Mouse (Mus musculus): Measurements from ENCODE around the gene Elmo1.

The Elmo1 gene

DNA sequence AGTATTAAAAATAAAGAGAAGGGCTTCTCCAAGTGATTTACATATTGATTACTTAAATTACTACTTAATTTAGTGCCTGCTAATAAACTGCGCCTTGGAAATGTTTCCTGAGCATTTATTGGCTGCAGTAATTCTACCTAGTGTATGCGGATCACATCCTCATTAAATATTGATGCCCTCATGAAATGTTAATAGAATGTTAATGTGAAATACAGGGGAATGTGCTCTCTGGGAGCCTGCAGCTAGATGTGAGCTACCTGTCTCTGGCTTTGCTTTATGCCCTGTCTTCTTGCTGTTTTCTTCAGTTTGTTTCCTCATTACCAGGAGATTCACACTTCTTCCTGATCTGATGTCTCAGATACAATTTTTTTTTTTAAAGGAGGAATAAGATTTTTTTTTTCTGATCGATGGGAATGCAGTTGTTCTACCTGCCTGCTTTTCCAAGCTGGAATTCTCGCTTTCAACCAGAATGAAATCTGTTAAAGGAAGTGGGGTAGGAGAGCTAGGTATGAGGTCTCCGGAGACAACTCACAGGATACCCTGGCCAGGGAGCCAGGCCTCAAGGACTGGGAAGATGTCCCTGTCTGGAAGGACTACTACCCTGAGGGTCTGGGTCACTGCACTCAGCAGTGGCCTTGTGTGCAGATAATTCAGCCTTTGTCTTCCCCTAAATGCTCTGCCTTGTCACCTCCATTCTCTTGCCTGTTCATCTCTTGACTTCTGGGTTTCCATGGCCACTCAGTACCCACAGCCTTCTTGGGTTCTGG lies 279.8 kb downstream of the Elmo1 start:
- DNase-seq (ENCODE audit: extremely low read depth, low read depth, low spot score) = no peak

DNA sequence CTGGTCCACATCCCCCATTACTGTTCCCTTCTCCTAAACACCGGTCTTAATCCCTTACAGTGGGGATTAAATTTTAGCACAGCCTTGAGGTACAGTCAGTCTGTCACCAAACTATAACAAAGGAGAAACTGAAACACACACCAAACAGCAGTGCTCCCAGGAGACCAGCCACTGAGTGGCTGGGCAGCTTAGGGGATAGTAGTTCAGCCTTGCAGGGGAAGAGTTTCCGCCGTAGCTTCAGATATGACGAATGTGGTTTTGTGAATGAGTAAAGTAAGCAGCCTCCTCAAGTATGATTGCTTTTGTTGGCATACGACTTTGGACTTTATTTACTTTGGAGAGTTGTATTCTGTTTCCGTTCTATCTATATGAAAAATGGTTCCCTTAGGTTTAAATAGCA lies 281.1 kb downstream of the Elmo1 start:
- no peak for DNase-seq (ENCODE audit: extremely low read depth, low read depth, low spot score)

DNA sequence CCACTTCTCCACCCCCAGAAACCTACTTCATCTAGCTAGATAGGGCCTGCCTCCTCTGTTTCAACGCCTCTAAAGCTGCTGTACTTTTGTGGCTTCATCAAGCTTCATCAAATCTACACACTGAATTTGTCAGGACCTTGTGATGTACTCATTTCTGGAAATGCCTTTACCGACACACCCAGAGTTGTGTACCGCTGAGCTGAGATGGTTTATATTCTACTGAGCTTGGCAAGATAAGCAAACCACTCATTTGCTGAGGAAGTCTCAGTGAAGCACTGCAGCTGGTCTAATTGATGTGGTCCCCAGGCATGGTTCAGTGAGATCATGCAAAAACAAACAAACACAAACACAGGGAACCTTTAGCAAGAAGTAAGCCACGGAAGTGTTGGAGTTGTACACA lies 281.9 kb downstream of the Elmo1 start:
- no peak for DNase-seq (ENCODE audit: extremely low read depth, low read depth, low spot score)

DNA sequence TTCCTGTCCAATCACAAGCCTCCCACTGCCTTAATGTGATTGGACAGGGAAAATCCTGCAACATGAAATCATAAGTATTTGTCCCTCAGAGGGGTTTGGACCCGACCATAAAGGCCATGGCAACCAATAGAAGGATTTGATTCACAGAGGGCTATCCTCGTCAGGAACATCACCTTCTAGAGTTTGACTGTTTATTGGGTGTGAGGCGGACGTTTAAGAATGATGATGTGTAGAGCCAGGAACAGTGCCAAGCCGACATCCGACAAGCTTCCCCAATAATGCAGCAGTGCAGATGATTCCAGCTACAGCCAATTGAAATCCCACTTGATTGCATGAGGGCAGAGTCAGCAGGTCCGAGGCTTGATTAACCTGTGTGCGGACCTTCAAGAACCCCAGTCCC lies 288.5 kb downstream of the Elmo1 start:
- no peak for DNase-seq (ENCODE audit: extremely low read depth, low read depth, low spot score)

DNA sequence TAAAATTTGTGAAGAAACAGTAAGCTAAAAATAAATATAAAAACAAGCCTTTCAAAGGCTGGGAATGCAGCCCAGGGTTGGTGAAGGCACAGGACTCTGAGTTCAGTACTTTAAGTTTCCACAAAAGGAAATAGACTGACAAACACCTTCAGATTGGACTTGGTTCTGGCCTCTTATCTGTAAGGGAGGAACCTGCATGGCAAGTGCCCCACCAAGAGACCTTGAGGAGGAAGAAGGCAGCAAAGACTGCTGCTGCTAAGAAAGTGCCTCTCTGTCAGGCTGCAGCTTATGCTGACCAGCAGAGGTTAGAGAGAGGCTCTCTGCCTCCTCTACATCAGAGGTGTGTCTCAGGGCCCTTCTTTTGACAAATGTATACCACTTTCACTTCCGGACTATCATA lies 293.5 kb downstream of the Elmo1 start:
- DNase-seq (ENCODE audit: extremely low read depth, low read depth, low spot score) = no peak

DNA sequence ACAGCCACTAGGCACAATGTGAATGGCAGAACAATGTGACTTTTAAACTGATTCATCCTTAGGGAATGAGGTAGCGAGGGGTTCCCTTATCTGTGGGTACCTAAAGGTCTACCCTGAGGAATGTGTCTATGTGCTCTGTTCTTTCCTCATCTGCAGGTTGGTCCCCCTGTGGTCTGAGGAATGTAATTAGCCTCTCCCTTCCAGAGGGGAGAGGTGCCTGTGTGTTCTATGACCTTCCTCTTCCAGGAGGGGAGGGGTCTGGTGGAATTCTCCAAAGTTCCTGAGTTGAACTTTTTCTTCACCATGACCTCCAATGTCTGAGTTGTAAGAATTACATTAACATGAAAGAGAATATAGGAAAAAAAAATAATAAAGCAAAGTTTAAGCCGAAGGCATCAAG lies 294.4 kb downstream of the Elmo1 start:
- DNase-seq (ENCODE audit: extremely low read depth, low read depth, low spot score) = no peak

- no peak for DNase-seq (ENCODE audit: extremely low read depth, low read depth, low spot score)
Observed at GRCm38 (mm10) chr13:20385423-20385822, 295.0 kb downstream of the Elmo1 start.

GRCm38 (mm10) chr13:20386462-20387141 lies 296.2 kb downstream of the Elmo1 start:
- no peak for DNase-seq (ENCODE audit: extremely low read depth, low read depth, low spot score)

DNA sequence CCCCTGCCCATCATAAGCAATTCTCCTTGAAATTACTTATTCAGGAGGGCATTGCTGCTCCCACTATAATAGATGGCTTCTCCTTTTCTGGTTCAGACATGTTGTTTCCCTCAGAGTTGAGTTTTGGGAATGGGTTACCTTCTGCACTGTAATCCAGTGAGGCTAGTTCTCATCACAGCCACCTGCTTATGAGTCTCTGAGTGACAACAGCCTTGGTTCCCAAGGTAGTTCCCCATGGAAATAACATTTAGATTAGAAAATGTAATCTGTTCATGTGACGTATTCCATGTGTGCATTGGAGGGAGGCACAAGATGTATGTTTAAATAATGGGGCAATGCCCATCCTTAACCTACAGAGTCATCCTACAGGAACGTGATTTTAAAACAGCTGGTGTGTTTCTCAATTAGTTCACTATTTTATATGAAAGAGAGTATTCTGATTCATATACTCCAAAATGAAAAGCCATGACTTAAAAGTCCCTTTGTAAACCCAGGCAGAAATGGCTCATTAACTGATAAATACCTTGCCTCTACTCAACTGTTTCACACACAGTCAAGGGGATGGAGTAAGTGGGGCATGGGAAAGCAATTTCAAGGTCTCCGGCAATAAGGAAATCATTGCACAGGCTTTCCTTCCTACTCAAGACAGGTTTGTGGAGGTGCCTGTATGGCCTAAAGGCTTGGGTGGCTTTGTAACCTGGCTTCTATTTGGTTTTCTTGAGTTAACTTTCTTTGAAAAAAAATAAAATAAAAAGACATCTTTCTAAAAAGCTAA lies 302.6 kb downstream of the Elmo1 start:
- no peak for DNase-seq (ENCODE audit: extremely low read depth, low read depth, low spot score)

DNA sequence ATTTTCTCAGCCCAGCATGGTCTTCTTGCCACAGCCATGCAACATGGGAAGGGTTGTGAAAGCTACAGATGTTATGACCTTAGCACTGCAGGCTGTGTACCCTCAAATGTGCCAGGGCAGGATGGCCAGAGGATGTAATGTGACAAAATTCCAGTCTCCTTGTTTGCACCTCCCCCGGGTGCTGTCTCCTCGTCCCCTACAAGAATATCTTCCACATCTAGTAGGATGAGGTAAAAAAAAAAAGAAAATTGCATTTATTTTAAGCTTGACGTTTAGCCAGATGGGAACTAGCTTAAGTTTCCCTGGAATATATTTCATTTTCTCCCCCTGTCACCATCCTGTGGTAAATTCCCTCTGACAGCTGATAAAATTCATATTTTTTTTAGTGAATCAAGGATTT lies 307.3 kb downstream of the Elmo1 start:
- no peak for DNase-seq (ENCODE audit: extremely low read depth, low read depth, low spot score)

GRCm38 (mm10) chr13:20398311-20398710 lies 307.9 kb downstream of the Elmo1 start:
- DNase-seq (ENCODE audit: extremely low read depth, low read depth, low spot score) = no peak

- no peak for DNase-seq (ENCODE audit: extremely low read depth, low read depth, low spot score)
Observed at GRCm38 (mm10) chr13:20404530-20404929, 314.1 kb downstream of the Elmo1 start.

DNA sequence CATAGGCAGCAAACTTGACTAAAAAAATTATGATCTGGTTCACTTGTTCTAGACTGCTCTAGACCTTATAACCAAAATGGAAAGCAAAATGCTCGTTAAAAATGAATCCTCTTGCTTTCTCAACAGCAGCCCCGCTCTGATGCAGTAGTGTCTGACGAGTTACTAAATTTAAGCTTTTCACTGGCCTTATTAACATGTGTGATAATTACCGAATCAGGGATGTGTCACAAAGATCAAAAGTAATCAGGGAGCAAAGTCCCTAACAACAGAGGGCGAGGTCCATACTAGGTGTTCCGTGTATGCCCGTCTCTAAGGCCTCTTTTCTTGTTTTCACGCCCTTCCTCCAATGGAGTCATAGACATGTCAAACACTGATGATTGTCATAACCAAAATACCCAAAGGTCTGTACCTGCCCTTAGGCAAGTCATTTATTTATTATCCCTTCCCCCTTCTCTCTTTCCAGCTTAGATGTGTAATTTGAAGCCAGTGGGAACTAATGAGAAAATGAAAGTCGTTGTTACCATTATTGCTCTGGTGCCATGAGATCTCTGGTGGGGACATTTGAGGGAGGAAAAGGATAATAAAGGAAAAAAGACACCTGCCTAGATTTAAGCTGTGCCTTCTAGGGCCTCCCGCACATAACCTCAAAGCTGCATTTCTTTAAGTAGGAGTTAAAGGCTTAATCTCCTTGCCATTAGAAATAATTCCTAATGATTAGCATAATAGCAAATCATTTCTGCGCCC lies 316.2 kb downstream of the Elmo1 start:
- no peak for DNase-seq (ENCODE audit: extremely low read depth, low read depth, low spot score)

- no peak for DNase-seq (ENCODE audit: extremely low read depth, low read depth, low spot score)
Observed at GRCm38 (mm10) chr13:20410306-20411101, 320.1 kb downstream of the Elmo1 start.

DNA sequence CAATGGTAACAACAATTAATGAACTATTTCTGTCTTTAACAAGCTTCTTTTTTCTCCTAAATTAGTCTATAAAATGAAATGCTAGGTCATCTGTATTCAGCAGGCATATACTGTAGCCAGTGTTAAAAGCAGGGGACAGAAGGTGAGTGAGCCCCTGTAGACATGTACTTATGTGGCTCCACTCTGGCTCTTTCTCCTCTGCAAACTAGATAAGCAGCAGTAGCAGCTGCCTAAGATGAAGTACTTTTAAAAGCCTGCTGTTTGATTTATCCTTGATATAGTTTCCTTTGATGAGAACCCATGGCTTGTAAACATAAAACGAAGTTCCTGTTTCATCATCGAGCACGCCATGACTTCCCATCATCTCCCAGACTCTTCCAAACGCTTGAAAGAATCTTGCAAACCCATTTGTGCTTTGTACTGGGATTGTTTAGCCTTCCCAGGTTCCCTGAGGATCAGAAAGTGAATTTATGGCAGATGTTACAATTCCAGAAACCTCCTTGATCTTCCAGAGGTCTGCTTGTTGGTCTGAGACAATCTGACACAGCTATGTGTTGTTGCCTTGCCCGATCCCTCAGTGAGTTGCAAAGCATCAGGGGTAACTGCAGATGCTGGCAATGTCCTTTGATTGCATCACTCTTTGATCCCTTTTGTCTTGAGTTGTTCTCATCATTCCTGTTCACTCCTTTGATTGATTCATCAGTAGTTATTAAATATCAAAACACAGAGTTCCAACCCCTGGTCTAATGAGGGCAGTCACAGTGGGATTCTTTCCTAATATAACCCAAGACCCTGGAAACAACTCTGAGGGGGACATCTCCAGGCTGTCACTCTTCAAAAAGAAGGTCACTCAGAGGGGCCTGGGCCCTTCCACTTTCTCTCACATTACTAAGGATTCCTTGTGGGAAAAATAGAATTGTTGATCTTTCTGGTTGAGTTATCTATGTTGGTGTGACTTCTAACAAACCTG lies 326.6 kb downstream of the Elmo1 start:
- no peak for DNase-seq (ENCODE audit: extremely low read depth, low read depth, low spot score)

- no peak for DNase-seq (ENCODE audit: extremely low read depth, low read depth, low spot score)
Observed at GRCm38 (mm10) chr13:20430998-20431397, 340.6 kb downstream of the Elmo1 start.

DNA sequence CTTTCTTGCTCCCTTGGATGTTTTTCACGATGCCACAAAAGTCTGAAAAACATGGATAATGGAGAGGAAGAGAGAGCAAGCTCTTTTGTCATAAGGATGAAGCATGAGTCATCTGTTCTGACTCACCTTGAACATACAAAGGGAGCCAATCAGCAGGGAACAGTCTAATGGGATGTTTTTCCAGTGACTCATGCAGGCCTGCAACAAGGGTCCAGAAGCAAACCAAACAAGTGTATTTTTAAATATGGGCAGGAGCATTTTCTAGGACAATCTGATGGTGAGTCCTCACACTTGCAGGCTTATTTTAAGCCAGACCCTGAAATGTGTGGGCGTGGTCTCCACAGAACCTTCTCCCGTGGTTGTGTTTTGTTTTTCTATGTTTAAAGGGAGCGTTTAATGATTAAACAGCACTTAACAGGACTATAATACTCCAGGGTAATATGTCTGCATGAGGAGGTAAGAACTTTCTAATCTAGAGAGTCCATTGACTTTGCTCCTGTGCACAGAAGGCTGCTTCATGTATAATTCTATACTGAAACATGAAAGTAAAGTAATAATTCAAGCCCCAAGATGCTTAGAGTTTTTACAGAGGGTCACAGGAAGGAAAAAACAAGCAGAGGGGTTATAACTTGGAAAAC lies 342.9 kb downstream of the Elmo1 start:
- no peak for DNase-seq (ENCODE audit: extremely low read depth, low read depth, low spot score)

DNA sequence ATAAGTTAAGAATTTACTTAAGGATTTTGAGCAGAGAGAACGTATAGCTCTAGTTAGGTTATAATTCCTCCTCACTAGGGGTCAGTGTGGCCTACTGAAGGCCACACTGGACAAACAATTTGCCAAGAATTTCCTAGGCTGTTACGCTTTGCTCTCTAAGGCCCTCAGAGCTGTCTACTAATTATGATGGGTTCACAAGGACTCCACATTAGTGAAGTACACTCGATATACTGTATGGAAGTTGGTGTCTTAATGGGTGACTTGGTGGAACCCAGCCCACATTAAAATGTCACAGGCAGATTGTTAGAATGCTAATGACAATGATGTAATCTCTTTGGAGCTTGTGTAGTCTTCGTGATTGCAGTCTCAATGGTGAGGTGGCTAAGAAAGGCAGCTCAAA lies 343.7 kb downstream of the Elmo1 start:
- DNase-seq (ENCODE audit: extremely low read depth, low read depth, low spot score) = no peak

GRCm38 (mm10) chr13:20439488-20439887 lies 349.1 kb downstream of the Elmo1 start:
- no peak for DNase-seq (ENCODE audit: extremely low read depth, low read depth, low spot score)

Measured in fat pad, adult 2 months (tissue).